Mouse (Mus musculus): ENCODE data around the gene Aqp3.

GRCm38 (mm10) chr4:41057361-41057760, 40.6 kb downstream of the Aqp3 start:
- TF ChIP-seq POLR2A (IDR thresholded peaks at IDR 0.05; ENCODE audit: borderline replicate concordance, extremely low read depth, low read depth, low read length): no peak
- TF ChIP-seq CTCF (IDR thresholded peaks at IDR 0.05; ENCODE audit: insufficient read depth, low read length): no peak
